Mouse (Mus musculus): Measurements from ENCODE around the gene A730061H03Rik.

GRCm38 (mm10) chr14:55536116-55536745, 24.0 kb downstream of the A730061H03Rik start:
- TF ChIP-seq CTCF (IDR thresholded peaks at IDR 0.05; ENCODE audit: borderline replicate concordance, control insufficient read depth, extremely low read depth, insufficient read depth, low read length, poor library complexity) (peak; percentile 71; the same call in 1 of the 2 replicates), POLR2A (IDR thresholded peaks at IDR 0.05; ENCODE audit: control insufficient read depth, extremely low read depth, insufficient read depth, low read length, poor library complexity) (no peak)

Data from thymus, adult 2 months (tissue).